Mouse (Mus musculus) ES-Bruce4 (cell line): Measurements from ENCODE around the gene Tor1aip2.

Source experiments
- CTCF ChIP-seq: IDR thresholded peaks from one replicate; pipeline ENCODE4 v1.8.1; 2011; ENCODE audit warnings: low read depth, low read length
- EP300 ChIP-seq: IDR thresholded peaks from 2 replicates; pipeline ENCODE4 v1.6.1; 2011; ENCODE audit warnings: low read depth, low read length; ENCODE audit not compliant: insufficient read depth

GRCm38 (mm10) chr1:155987625-155988024 is 47.6 kb upstream of the Tor1aip2 start:
- TF ChIP-seq EP300 (no peak), CTCF (no peak)
